Mouse (Mus musculus): ENCODE measurements around the gene Hgd. TPM values are rescaled to one million over a fixed set of nuclear protein-coding genes. Genes with fewer than 3 reads are reported as not detected.
A peak's percentile ranks its signal among the peaks of the same experiment; 100 is the strongest.

Hgd gene
- polyA plus RNA-seq, 1 experiment from 2014 or later, result 0.19 TPM

DNA sequence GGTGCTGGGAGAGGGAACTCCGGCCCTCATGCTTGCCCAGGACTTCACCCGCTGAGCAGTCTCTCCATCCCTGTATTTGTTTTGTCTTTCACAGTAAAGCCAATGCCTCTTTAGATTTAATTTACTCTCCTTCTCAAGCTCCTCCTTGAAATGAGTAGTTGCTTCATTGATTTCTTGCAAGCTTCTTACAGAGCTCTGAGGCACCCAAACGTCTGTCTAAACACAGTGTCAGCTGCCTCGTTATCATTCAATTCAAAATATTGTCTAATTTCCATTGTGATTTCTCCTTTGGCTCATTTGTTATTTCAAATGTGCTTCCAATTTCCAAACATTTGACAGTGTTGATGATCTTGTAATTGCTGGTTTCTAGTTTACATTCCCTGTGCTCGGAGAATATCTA, 33.6 kb upstream of the Hgd start:
- H3K9ac ChIP-seq (ENCODE audit: low read length), result no peak overlapping the region
- peaks cover 36% of the 10 kb centered on the region for H3K36me3 ChIP-seq (ENCODE audit: control insufficient read depth, insufficient read depth, low read length)
- no peaks in the 10 kb centered on the region for H3K9me3 ChIP-seq (ENCODE audit: control insufficient read depth, low read length)
- no peak for ATAC-seq (ENCODE audit: insufficient number of reproducible peaks, insufficient read depth, low FRiP score, low read depth)
- H3K4me2 ChIP-seq (ENCODE audit: low read length), result no peak overlapping the region
- peaks cover 4 to 19% of the 10 kb centered on the region in 2 experiments; a peak in 3 of 4 replicates for H3K4me1 ChIP-seq (ENCODE audit: control insufficient read depth in 2 of 2, insufficient read depth in 2 of 2, low read length in 2 of 2)
- WGBS, result 80% methylated on average over 5 of the region's 5 CpGs
- H3K27ac ChIP-seq (replicated peaks in 1 of 2; ENCODE audit: control insufficient read depth in 1 of 2, insufficient read depth in 1 of 2, low read depth in 2 of 2, low read length in 2 of 2), result no peak overlapping the region
- H3K27me3 ChIP-seq (ENCODE audit: control insufficient read depth, insufficient read depth, low read length), result no peaks in the 10 kb centered on the region
- no peak overlapping the region for H3K4me3 ChIP-seq (ENCODE audit: control insufficient read depth in 1 of 2, insufficient read depth in 1 of 2, low read depth in 1 of 2, low read length in 2 of 2)

DNA sequence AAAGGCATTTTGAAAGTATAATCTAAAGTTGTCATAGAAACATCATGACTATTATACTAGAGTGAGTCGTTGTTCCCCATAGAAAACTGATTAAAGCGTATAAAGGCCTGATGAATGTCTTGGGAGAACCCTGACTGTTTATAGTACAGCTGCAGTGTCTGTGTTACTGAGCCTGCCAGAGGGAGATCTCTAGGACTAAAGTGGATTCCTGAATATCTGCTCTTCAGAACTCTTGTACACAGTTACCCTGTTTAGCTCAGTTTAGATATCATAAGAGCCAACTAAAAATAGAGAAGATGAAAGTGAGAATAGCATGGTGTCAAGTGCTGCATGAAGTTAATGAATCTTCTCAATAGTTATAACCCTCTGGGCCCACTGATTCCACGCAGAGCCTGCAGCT, 29.7 kb upstream of the Hgd start:
- peaks cover 4% of the 10 kb centered on the region for H3K36me3 ChIP-seq (ENCODE audit: control insufficient read depth, insufficient read depth, low read length)
- no peaks in the 10 kb centered on the region for H3K27me3 ChIP-seq (ENCODE audit: control insufficient read depth, insufficient read depth, low read length)
- no peak overlapping the region for H3K4me3 ChIP-seq (ENCODE audit: control insufficient read depth in 1 of 2, insufficient read depth in 1 of 2, low read depth in 1 of 2, low read length in 2 of 2)
- peak overlapping the region; percentile 91 to 93 for H3K27ac ChIP-seq (replicated peaks in 1 of 2; ENCODE audit: control insufficient read depth in 1 of 2, insufficient read depth in 1 of 2, low read depth in 2 of 2, low read length in 2 of 2)
- peak; percentile 68 for ATAC-seq (ENCODE audit: insufficient number of reproducible peaks, insufficient read depth, low FRiP score, low read depth)
- no peaks in the 10 kb centered on the region for H3K9me3 ChIP-seq (ENCODE audit: control insufficient read depth, low read length)
- H3K4me1 ChIP-seq (ENCODE audit: control insufficient read depth in 2 of 2, insufficient read depth in 2 of 2, low read length in 2 of 2), result peaks cover 4 to 20% of the 10 kb centered on the region in 2 experiments; a peak in 3 of 4 replicates
- H3K9ac ChIP-seq (ENCODE audit: low read length), result peak overlapping the region; percentile 45
- WGBS, result 41% methylated on average over 3 of the region's 3 CpGs
- peak overlapping the region; percentile 58 for H3K4me2 ChIP-seq (ENCODE audit: low read length)

DNA sequence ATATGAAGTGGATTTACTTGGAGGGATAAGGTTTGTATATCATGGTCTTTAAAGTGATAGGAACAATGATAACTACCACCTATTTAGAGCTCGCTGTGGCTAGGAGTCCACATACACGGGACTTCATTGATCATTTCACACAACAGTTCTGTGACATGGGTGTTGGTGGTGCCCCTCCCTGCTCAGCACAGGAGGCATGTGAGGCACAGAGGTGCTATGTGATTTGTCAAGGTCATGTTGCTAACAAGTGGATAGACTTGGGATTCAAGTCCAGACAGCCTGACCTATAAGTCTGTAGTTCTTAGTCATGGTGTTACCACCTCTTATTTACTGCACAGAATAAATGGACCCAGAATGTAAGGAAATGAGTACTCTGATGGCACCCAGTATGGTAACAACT, 29.0 kb upstream of the Hgd start:
- Histone ChIP-seq H3K27ac (replicated peaks in 1 of 2; ENCODE audit: control insufficient read depth in 1 of 2, insufficient read depth in 1 of 2, low read depth in 2 of 2, low read length in 2 of 2) (peak overlapping the region; percentile 77 to 93), H3K27me3 (ENCODE audit: control insufficient read depth, insufficient read depth, low read length) (no peaks in the 10 kb centered on the region)
- WGBS, result 35% methylated on average over 2 of the region's 2 CpGs

DNA sequence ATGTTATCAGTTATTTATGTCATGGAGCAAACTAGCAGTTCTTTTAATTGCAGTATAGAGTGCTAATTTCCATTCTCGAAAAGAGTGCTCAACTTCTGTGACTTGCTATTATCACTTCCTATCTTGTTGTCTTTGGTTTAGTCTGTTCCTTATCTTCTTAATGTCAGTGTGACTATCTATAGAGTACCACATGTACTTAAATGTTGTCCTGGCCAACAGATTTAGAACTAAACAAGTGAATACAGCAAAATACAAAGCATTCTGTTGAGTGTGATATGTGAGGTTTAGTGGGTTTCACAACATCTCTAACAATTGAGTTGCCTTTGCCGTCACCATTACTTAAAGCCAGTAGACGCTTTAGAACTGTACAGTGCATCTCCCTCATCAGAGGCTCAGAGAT, 27.1 kb upstream of the Hgd start:
- no peak for ATAC-seq (ENCODE audit: insufficient number of reproducible peaks, insufficient read depth, low FRiP score, low read depth)
- Histone ChIP-seq H3K4me1 (ENCODE audit: control insufficient read depth in 2 of 2, insufficient read depth in 2 of 2, low read length in 2 of 2) (peaks cover 4 to 20% of the 10 kb centered on the region in 2 experiments; a peak in 3 of 4 replicates), H3K9ac (ENCODE audit: low read length) (no peak overlapping the region), H3K27me3 (ENCODE audit: control insufficient read depth, insufficient read depth, low read length) (no peaks in the 10 kb centered on the region), H3K4me2 (ENCODE audit: low read length) (no peak overlapping the region), H3K36me3 (ENCODE audit: control insufficient read depth, insufficient read depth, low read length) (peaks cover 14% of the 10 kb centered on the region), H3K27ac (replicated peaks in 1 of 2; ENCODE audit: control insufficient read depth in 1 of 2, insufficient read depth in 1 of 2, low read depth in 2 of 2, low read length in 2 of 2) (no peak overlapping the region), H3K9me3 (ENCODE audit: control insufficient read depth, low read length) (no peaks in the 10 kb centered on the region), H3K4me3 (ENCODE audit: control insufficient read depth in 1 of 2, insufficient read depth in 1 of 2, low read depth in 1 of 2, low read length in 2 of 2) (no peak overlapping the region)
- 83% methylated on average over 3 of the region's 3 CpGs for WGBS

More for the DNA sequence above, 29.0 kb upstream of the Hgd start:
- peaks cover 4 to 20% of the 10 kb centered on the region in 2 experiments; a peak in 3 of 4 replicates for H3K4me1 ChIP-seq (ENCODE audit: control insufficient read depth in 2 of 2, insufficient read depth in 2 of 2, low read length in 2 of 2)
- H3K9me3 ChIP-seq (ENCODE audit: control insufficient read depth, low read length), result no peaks in the 10 kb centered on the region
- peak; percentile 56; the same call in 1 of the 2 replicates for ATAC-seq (ENCODE audit: insufficient number of reproducible peaks, insufficient read depth, low FRiP score, low read depth)
- H3K36me3 ChIP-seq (ENCODE audit: control insufficient read depth, insufficient read depth, low read length), result peaks cover 4% of the 10 kb centered on the region
- H3K4me3 ChIP-seq (ENCODE audit: control insufficient read depth in 1 of 2, insufficient read depth in 1 of 2, low read depth in 1 of 2, low read length in 2 of 2), result no peak overlapping the region
- peak overlapping the region; percentile 58; the same call in 1 of the 2 replicates for H3K4me2 ChIP-seq (ENCODE audit: low read length)
- H3K9ac ChIP-seq (ENCODE audit: low read length), result no peak overlapping the region

DNA sequence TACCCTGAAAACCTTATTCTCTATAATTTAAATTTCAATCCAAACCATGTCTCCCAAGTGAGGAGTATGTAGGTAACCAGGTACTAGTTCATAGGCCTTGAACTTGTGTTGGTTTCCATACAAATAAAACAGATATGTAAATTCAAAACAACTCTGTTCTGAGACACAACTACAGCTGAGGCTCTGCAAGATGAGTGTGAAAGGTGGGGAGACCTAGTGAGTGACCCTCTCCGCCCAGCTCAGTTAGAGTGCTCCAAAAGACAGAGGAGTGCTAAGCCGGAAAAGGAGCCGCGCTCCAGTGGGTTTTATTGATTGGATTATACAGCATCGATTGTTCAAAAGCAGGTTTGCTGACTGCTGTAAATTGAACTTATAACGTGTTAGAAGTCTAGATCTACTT, 17.5 kb upstream of the Hgd start:
- no peak overlapping the region for H3K4me3 ChIP-seq (ENCODE audit: control insufficient read depth in 1 of 2, insufficient read depth in 1 of 2, low read depth in 1 of 2, low read length in 2 of 2)
- H3K36me3 ChIP-seq (ENCODE audit: control insufficient read depth, insufficient read depth, low read length), result peaks cover 32% of the 10 kb centered on the region
- no peak overlapping the region for H3K4me2 ChIP-seq (ENCODE audit: low read length)
- no peaks in the 10 kb centered on the region for H3K27me3 ChIP-seq (ENCODE audit: control insufficient read depth, insufficient read depth, low read length)
- no peak overlapping the region for H3K9ac ChIP-seq (ENCODE audit: low read length)
- H3K9me3 ChIP-seq (ENCODE audit: control insufficient read depth, low read length), result no peaks in the 10 kb centered on the region
- H3K27ac ChIP-seq (replicated peaks in 1 of 2; ENCODE audit: control insufficient read depth in 1 of 2, insufficient read depth in 1 of 2, low read depth in 2 of 2, low read length in 2 of 2), result no peak overlapping the region
- H3K4me1 ChIP-seq (ENCODE audit: control insufficient read depth in 2 of 2, insufficient read depth in 2 of 2, low read length in 2 of 2), result peaks cover 0 to 13% of the 10 kb centered on the region in 2 experiments; a peak in 2 of 4 replicates
- no peak for ATAC-seq (ENCODE audit: insufficient number of reproducible peaks, insufficient read depth, low FRiP score, low read depth)
- 94% methylated on average over 6 of the region's 6 CpGs for WGBS

DNA sequence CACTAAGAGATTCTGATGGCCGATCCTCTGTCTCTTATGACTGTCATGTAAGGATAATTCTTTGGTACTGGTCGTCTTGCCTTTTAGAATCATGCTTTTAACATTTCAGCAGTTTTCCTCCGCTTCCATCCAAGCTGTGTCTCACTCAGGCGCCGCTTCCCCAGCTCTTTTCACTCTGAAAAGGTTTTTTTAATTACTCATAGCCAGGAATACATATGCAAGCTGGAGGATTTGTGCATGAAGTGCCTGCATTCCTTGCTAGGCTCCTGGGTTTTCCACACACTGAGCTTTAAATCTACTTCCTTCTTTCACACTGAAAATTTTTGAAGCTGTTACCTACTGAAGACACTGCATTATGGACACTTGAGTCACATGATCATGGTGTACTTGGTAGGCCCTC, 17.0 kb upstream of the Hgd start:
- Histone ChIP-seq H3K4me3 (ENCODE audit: control insufficient read depth in 1 of 2, insufficient read depth in 1 of 2, low read depth in 1 of 2, low read length in 2 of 2) (no peak overlapping the region), H3K36me3 (ENCODE audit: control insufficient read depth, insufficient read depth, low read length) (peaks cover 27% of the 10 kb centered on the region), H3K9me3 (ENCODE audit: control insufficient read depth, low read length) (no peaks in the 10 kb centered on the region), H3K4me1 (ENCODE audit: control insufficient read depth in 2 of 2, insufficient read depth in 2 of 2, low read length in 2 of 2) (peaks cover 0 to 13% of the 10 kb centered on the region in 2 experiments; a peak in 2 of 4 replicates), H3K9ac (ENCODE audit: low read length) (no peak overlapping the region), H3K4me2 (ENCODE audit: low read length) (no peak overlapping the region), H3K27ac (replicated peaks in 1 of 2; ENCODE audit: control insufficient read depth in 1 of 2, insufficient read depth in 1 of 2, low read depth in 2 of 2, low read length in 2 of 2) (no peak overlapping the region), H3K27me3 (ENCODE audit: control insufficient read depth, insufficient read depth, low read length) (no peaks in the 10 kb centered on the region)
- WGBS, result 85% methylated on average over 5 of the region's 5 CpGs
- ATAC-seq (ENCODE audit: insufficient number of reproducible peaks, insufficient read depth, low FRiP score, low read depth), result no peak

DNA sequence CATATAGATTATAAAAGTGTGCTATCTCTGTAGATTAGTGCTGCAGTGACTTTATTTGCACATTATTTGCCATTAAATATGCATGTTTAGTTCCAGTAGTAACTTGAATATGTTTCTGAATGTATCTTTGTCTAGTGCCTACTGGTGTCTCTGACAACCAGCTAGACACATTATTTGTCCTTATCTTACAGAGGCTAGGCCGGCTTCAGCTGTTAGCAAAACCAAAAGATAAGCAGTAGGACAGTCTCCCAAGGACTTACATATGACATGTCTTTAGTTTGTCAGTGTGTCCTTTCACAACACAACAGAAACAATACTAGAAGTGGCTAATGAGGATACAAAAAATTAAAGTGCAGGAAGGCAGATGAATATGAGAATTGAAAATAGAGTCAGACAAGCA, 14.8 kb upstream of the Hgd start:
- Histone ChIP-seq H3K27ac (replicated peaks in 1 of 2; ENCODE audit: control insufficient read depth in 1 of 2, insufficient read depth in 1 of 2, low read depth in 2 of 2, low read length in 2 of 2) (peak overlapping the region in 1 of 2 experiments; percentile 38; a peak in 2 of 4 replicates), H3K9me3 (ENCODE audit: control insufficient read depth, low read length) (no peaks in the 10 kb centered on the region), H3K4me2 (ENCODE audit: low read length) (no peak overlapping the region), H3K4me1 (ENCODE audit: control insufficient read depth in 2 of 2, insufficient read depth in 2 of 2, low read length in 2 of 2) (peaks cover 0 to 13% of the 10 kb centered on the region in 2 experiments; a peak in 2 of 4 replicates), H3K36me3 (ENCODE audit: control insufficient read depth, insufficient read depth, low read length) (peaks cover 12% of the 10 kb centered on the region), H3K27me3 (ENCODE audit: control insufficient read depth, insufficient read depth, low read length) (no peaks in the 10 kb centered on the region), H3K4me3 (ENCODE audit: control insufficient read depth in 1 of 2, insufficient read depth in 1 of 2, low read depth in 1 of 2, low read length in 2 of 2) (no peak overlapping the region), H3K9ac (ENCODE audit: low read length) (no peak overlapping the region)
- ATAC-seq (ENCODE audit: insufficient number of reproducible peaks, insufficient read depth, low FRiP score, low read depth), result no peak
- WGBS, result 9% methylated on average over 1 of the region's 1 CpGs

DNA sequence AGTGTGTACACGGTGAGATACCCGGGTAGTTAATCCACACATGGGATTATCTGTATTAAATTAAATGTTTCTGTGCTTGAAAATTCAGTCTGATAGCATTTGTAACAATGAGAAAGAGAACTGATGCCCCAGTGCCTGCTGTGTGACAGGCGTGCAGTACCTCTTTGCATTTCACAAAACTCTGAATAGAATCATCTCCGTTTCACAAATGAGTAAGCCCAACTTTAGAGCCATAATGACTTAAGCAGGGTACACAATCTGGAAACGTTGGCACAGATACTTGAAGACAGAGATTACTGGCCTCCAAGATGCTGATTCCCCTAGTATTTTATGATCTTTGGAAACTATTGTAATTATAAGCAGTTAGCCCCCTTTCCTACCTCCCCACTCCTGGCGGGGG, 13.8 kb upstream of the Hgd start:
- 81% methylated on average over 6 of the region's 6 CpGs for WGBS

More for the DNA sequence above, 13.8 kb upstream of the Hgd start:
- Histone ChIP-seq H3K27ac (replicated peaks in 1 of 2; ENCODE audit: control insufficient read depth in 1 of 2, insufficient read depth in 1 of 2, low read depth in 2 of 2, low read length in 2 of 2) (no peak overlapping the region), H3K9ac (ENCODE audit: low read length) (no peak overlapping the region), H3K4me1 (ENCODE audit: control insufficient read depth in 2 of 2, insufficient read depth in 2 of 2, low read length in 2 of 2) (peaks cover 0 to 13% of the 10 kb centered on the region in 2 experiments; a peak in 2 of 4 replicates), H3K4me3 (ENCODE audit: control insufficient read depth in 1 of 2, insufficient read depth in 1 of 2, low read depth in 1 of 2, low read length in 2 of 2) (no peak overlapping the region), H3K9me3 (ENCODE audit: control insufficient read depth, low read length) (no peaks in the 10 kb centered on the region), H3K4me2 (ENCODE audit: low read length) (no peak overlapping the region), H3K27me3 (ENCODE audit: control insufficient read depth, insufficient read depth, low read length) (no peaks in the 10 kb centered on the region), H3K36me3 (ENCODE audit: control insufficient read depth, insufficient read depth, low read length) (peaks cover 17% of the 10 kb centered on the region)
- ATAC-seq (ENCODE audit: insufficient number of reproducible peaks, insufficient read depth, low FRiP score, low read depth), result no peak

All from heart, embryonic 14.5 days (tissue).